Mouse (Mus musculus): Measurements from ENCODE around the gene Ctf1. TPM values are rescaled to one million over a fixed set of nuclear protein-coding genes. Genes with fewer than 3 reads are reported as not detected.

Ctf1 gene
- total and polyA plus RNA-seq, 3 experiments = 1.7 to 5.3 (median 2.3) TPM

- Histone ChIP-seq H3K4me1 (ENCODE audit: insufficient read depth, low read depth, low read length) (peaks cover 25% of the 10 kb centered on the region), H3K36me3 (replicated peaks) (peaks cover 75% of the 10 kb centered on the region), H3K9me3 (replicated peaks) (no peaks in the 10 kb centered on the region), H3K4me3 (ENCODE audit: low read depth, low read length) (no peak overlapping the region), H3K27me3 (ENCODE audit: insufficient read depth, low read length) (no peaks in the 10 kb centered on the region)
- ATAC-seq (ENCODE audit: extremely low read depth, insufficient number of reproducible peaks, low FRiP score, poor library complexity, severe bottlenecking) (no peak), DNase-seq (ENCODE audit: low spot score) (no peak)
- TF ChIP-seq GATA2 (IDR thresholded peaks at IDR 0.05; ENCODE audit: borderline replicate concordance, low read depth, low read length) (no peak), TAL1 (conservative IDR thresholded peaks at IDR 0.05; ENCODE audit: low read depth, low read length) (no peak), GATA1 (IDR thresholded peaks at IDR 0.05; ENCODE audit: borderline replicate concordance, low read length) (no peak), POLR2AphosphoS5 (IDR thresholded peaks at IDR 0.05; ENCODE audit: insufficient replicate concordance, low read depth, low read length) (no peak), CTCF (IDR thresholded peaks at IDR 0.05; ENCODE audit: low read depth, low read length) (no peak)
These were observed 37.9 kb downstream of the Ctf1 start for GRCm38 (mm10) chr7:127750131-127751127.

- H3K4me3 ChIP-seq (ENCODE audit: low read depth, low read length) = no peak overlapping the region
- no peaks in the 10 kb centered on the region for H3K9me3 ChIP-seq (replicated peaks)
- no peaks in the 10 kb centered on the region for H3K27me3 ChIP-seq (ENCODE audit: insufficient read depth, low read length)
- TF ChIP-seq GATA2 (IDR thresholded peaks at IDR 0.05; ENCODE audit: borderline replicate concordance, low read depth, low read length) = no peak
- TF ChIP-seq POLR2AphosphoS5 (IDR thresholded peaks at IDR 0.05; ENCODE audit: insufficient replicate concordance, low read depth, low read length) = no peak
- TF ChIP-seq GATA1 (IDR thresholded peaks at IDR 0.05; ENCODE audit: borderline replicate concordance, low read length) = no peak
- no peak for TF ChIP-seq TAL1 (conservative IDR thresholded peaks at IDR 0.05; ENCODE audit: low read depth, low read length)
- no peak for TF ChIP-seq CTCF (IDR thresholded peaks at IDR 0.05; ENCODE audit: low read depth, low read length)
- peaks cover 18% of the 10 kb centered on the region for H3K4me1 ChIP-seq (ENCODE audit: insufficient read depth, low read depth, low read length)
- peaks cover 87% of the 10 kb centered on the region for H3K36me3 ChIP-seq (replicated peaks)
- no peak for ATAC-seq (ENCODE audit: extremely low read depth, insufficient number of reproducible peaks, low FRiP score, poor library complexity, severe bottlenecking)
- no peak for DNase-seq (ENCODE audit: low spot score)
These were observed 39.1 kb downstream of the Ctf1 start for GRCm38 (mm10) chr7:127751619-127752018.

- H3K27me3 ChIP-seq (ENCODE audit: insufficient read depth, low read length) = no peaks in the 10 kb centered on the region
- no peak overlapping the region for H3K4me3 ChIP-seq (ENCODE audit: low read depth, low read length)
- H3K4me1 ChIP-seq (ENCODE audit: insufficient read depth, low read depth, low read length) = peaks cover 14% of the 10 kb centered on the region
- ATAC-seq (ENCODE audit: extremely low read depth, insufficient number of reproducible peaks, low FRiP score, poor library complexity, severe bottlenecking) = no peak
- TF ChIP-seq POLR2AphosphoS5 (IDR thresholded peaks at IDR 0.05; ENCODE audit: insufficient replicate concordance, low read depth, low read length) (no peak), CTCF (IDR thresholded peaks at IDR 0.05; ENCODE audit: low read depth, low read length) (no peak), TAL1 (conservative IDR thresholded peaks at IDR 0.05; ENCODE audit: low read depth, low read length) (no peak), GATA2 (IDR thresholded peaks at IDR 0.05; ENCODE audit: borderline replicate concordance, low read depth, low read length) (no peak), GATA1 (IDR thresholded peaks at IDR 0.05; ENCODE audit: borderline replicate concordance, low read length) (no peak)
- no peak for DNase-seq (ENCODE audit: low spot score)
- no peaks in the 10 kb centered on the region for H3K9me3 ChIP-seq (replicated peaks)
- H3K36me3 ChIP-seq (replicated peaks) = peaks cover 92% of the 10 kb centered on the region
These were observed 39.5 kb downstream of the Ctf1 start for GRCm38 (mm10) chr7:127752069-127752468.

DNA sequence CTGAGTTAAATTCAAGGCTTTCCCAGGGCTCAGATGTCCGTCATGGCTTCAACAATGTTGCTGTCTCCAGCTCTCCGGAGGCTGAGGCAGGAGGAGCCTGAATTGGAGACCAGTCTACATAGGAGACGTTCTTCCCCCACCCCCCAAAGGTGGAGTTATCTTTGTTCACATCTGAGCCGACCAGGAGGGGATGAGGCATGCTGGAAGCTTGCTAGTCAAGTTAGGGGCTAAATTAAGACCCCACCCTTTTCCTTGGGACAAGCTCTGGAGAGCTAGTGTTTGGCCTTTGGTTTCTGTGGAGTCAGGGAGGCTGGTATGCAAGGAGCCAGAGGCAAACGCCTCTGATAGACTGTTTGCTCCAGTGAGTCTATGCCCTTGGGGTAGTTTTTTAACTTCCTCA, 40.6 kb downstream of the Ctf1 start:
- DNase-seq (ENCODE audit: low spot score) (no peak), ATAC-seq (ENCODE audit: extremely low read depth, insufficient number of reproducible peaks, low FRiP score, poor library complexity, severe bottlenecking) (no peak)
- peaks cover 96% of the 10 kb centered on the region for H3K36me3 ChIP-seq (replicated peaks)
- no peaks in the 10 kb centered on the region for H3K27me3 ChIP-seq (ENCODE audit: insufficient read depth, low read length)
- no peak for TF ChIP-seq GATA2 (IDR thresholded peaks at IDR 0.05; ENCODE audit: borderline replicate concordance, low read depth, low read length)
- no peak for TF ChIP-seq TAL1 (conservative IDR thresholded peaks at IDR 0.05; ENCODE audit: low read depth, low read length)
- no peak for TF ChIP-seq CTCF (IDR thresholded peaks at IDR 0.05; ENCODE audit: low read depth, low read length)
- TF ChIP-seq POLR2AphosphoS5 (IDR thresholded peaks at IDR 0.05; ENCODE audit: insufficient replicate concordance, low read depth, low read length) = no peak
- TF ChIP-seq GATA1 (IDR thresholded peaks at IDR 0.05; ENCODE audit: borderline replicate concordance, low read length) = no peak
- no peaks in the 10 kb centered on the region for H3K9me3 ChIP-seq (replicated peaks)
- no peak overlapping the region for H3K4me3 ChIP-seq (ENCODE audit: low read depth, low read length)
- peaks cover 6% of the 10 kb centered on the region for H3K4me1 ChIP-seq (ENCODE audit: insufficient read depth, low read depth, low read length)

GRCm38 (mm10) chr7:127753741-127754140, 41.2 kb downstream of the Ctf1 start:
- no peaks in the 10 kb centered on the region for H3K27me3 ChIP-seq (ENCODE audit: insufficient read depth, low read length)
- no peaks in the 10 kb centered on the region for H3K9me3 ChIP-seq (replicated peaks)
- H3K36me3 ChIP-seq (replicated peaks) = peaks cover 94% of the 10 kb centered on the region
- DNase-seq (ENCODE audit: low spot score) (no peak), ATAC-seq (ENCODE audit: extremely low read depth, insufficient number of reproducible peaks, low FRiP score, poor library complexity, severe bottlenecking) (no peak)
- H3K4me3 ChIP-seq (ENCODE audit: low read depth, low read length) = no peak overlapping the region
- TF ChIP-seq TAL1 (conservative IDR thresholded peaks at IDR 0.05; ENCODE audit: low read depth, low read length) (no peak), GATA2 (IDR thresholded peaks at IDR 0.05; ENCODE audit: borderline replicate concordance, low read depth, low read length) (no peak), CTCF (IDR thresholded peaks at IDR 0.05; ENCODE audit: low read depth, low read length) (no peak)
- peaks cover 6% of the 10 kb centered on the region for H3K4me1 ChIP-seq (ENCODE audit: insufficient read depth, low read depth, low read length)

DNA sequence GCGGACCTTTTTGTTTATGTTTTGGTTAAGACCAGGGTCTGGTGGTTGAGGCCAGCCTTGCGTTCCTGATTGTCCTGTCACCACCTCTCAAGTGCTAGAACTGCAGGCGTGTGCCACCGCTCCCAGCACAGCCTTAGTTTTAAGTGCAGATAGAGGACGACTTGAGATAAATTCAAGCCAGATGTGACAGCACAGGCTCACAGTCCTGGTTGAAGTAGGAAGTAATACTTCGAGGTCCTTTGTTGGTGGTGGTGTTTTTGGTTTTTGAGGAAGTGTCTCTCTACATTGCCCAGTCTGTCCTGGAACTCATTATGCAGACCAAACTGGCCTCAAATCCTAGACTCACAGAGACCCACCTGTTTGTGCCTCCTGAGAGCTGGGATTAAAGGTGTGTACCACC, 47.2 kb downstream of the Ctf1 start:
- Histone ChIP-seq H3K4me3 (ENCODE audit: low read depth, low read length) (no peak overlapping the region), H3K36me3 (replicated peaks) (peaks cover 78% of the 10 kb centered on the region), H3K27me3 (ENCODE audit: insufficient read depth, low read length) (no peaks in the 10 kb centered on the region), H3K9me3 (replicated peaks) (no peaks in the 10 kb centered on the region), H3K4me1 (ENCODE audit: insufficient read depth, low read depth, low read length) (peaks cover 16% of the 10 kb centered on the region)
- no peak for ATAC-seq (ENCODE audit: extremely low read depth, insufficient number of reproducible peaks, low FRiP score, poor library complexity, severe bottlenecking)
- TF ChIP-seq POLR2AphosphoS5 (IDR thresholded peaks at IDR 0.05; ENCODE audit: insufficient replicate concordance, low read depth, low read length) = no peak
- TF ChIP-seq CTCF (IDR thresholded peaks at IDR 0.05; ENCODE audit: low read depth, low read length) = no peak
- TF ChIP-seq TAL1 (conservative IDR thresholded peaks at IDR 0.05; ENCODE audit: low read depth, low read length) = no peak
- no peak for TF ChIP-seq GATA2 (IDR thresholded peaks at IDR 0.05; ENCODE audit: borderline replicate concordance, low read depth, low read length)
- DNase-seq (ENCODE audit: low spot score) = no peak

Measured in G1E (cell line).